Mouse (Mus musculus) thymus, adult 2 months (tissue): ENCODE results near the gene Rnf2.

Experiments used
- CTCF ChIP-seq: fragments of 200-500 bp; IDR thresholded peaks from 2 replicates; pipeline ENCODE4 v1.5.1; 2012; ENCODE audit warnings: mild to moderate bottlenecking, control low read depth, low read length, moderate library complexity, borderline replicate concordance; ENCODE audit not compliant: control insufficient read depth, poor library complexity, insufficient read depth; ENCODE audit errors: extremely low read depth
- POLR2A ChIP-seq: fragments of 200-500 bp; IDR thresholded peaks from 2 replicates; pipeline ENCODE4 v1.6.1; 2012; ENCODE audit warnings: mild to moderate bottlenecking, low read length, control low read depth, moderate library complexity; ENCODE audit not compliant: control insufficient read depth, poor library complexity, insufficient read depth; ENCODE audit errors: extremely low read depth

DNA sequence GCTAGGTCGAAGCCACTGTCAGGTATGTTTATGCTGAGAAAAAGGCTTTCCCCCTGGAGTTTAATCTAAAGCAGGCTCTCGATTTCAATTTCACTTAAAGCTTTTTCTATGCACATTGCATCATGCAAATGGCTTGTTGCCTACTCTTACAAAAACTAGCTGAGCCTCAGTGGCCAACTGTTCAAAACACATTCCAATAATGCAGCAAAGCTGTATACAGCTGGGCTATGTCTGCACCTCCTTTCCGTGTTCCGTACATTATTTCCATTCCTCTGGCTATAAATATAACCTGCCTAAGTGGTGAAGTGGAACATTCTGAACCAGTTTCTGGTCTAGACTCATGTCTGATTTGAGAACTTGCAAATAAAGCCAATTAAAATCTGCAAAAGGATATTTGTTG is 13.4 kb upstream of the Rnf2 start:
- TF ChIP-seq CTCF = no peak
- no peak for TF ChIP-seq POLR2A
